ENCODE assay signal across 8 mouse cellular contexts in genomic region chr12:73053668-73054241, GRCm38 (mm10). TPM values are rescaled to one million over a fixed set of nuclear protein-coding genes. Genes with fewer than 3 reads are reported as not detected.
DNase-seq lines count a peak whose midpoint lies in the region; ATAC-seq and TF ChIP-seq lines count a peak whose summit lies in the region.

Gene Six1 (minus strand): TSS chr12:73053887.

- in situ Hi-C loops in ES-E14 (cut with MboI; ENCODE audit: low sequenced_read_pairs in 2 of 2, unreplicated experiment in 2 of 2) = no loop called here

- peaks cover 6% of the 10 kb centered on the region; the same call in 1 of the 2 replicates for H3K27me3 ChIP-seq in embryonic facial prominence, embryonic 11.5 days (ENCODE audit: control insufficient read depth, insufficient read depth, low read length)
- peaks cover 43% of the 10 kb centered on the region for H3K27me3 ChIP-seq in heart, embryonic 12.5 days (replicated peaks)
- peaks cover 73% of the 10 kb centered on the region for H3K27me3 ChIP-seq in kidney, embryonic 14.5 days (ENCODE audit: control insufficient read depth, insufficient read depth, low read length)

- peak; percentile 91 for DNase-seq in 416B (ENCODE audit: low read depth)
- peak; percentile 83 for DNase-seq in ES-E14 (ENCODE audit: low read depth, low spot score)
- peak; percentile 84 for DNase-seq in embryonic facial prominence, embryonic 11.5 days (ENCODE audit: low spot score)
- peak; percentile 91 for DNase-seq in lung, postnatal 10 days
- peak; percentile 36 for DNase-seq in ovary, postnatal 10 days (ENCODE audit: low spot score)
- no peak for DNase-seq in frontal cortex, postnatal 36 days (ENCODE audit: low spot score in 2 of 2)

- H3K9me3 ChIP-seq in ES-E14 (ENCODE audit: control insufficient read depth, insufficient read depth, low read depth, low read length) = no peaks in the 10 kb centered on the region
- no peaks in the 10 kb centered on the region for H3K9me3 ChIP-seq in embryonic facial prominence, embryonic 11.5 days (replicated peaks; ENCODE audit: control insufficient read depth, low read length)
- H3K9me3 ChIP-seq in heart, embryonic 12.5 days (replicated peaks) = no peaks in the 10 kb centered on the region
- no peaks in the 10 kb centered on the region for H3K9me3 ChIP-seq in kidney, embryonic 14.5 days (ENCODE audit: control insufficient read depth, low read length)

- peak; percentile 73 for ATAC-seq in embryonic facial prominence, embryonic 11.5 days (replicated peaks; ENCODE audit: insufficient number of reproducible peaks, low FRiP score, low TSS enrichment, low read depth)
- ATAC-seq in heart, embryonic 12.5 days (ENCODE audit: insufficient number of reproducible peaks, low FRiP score) = peak; percentile 92
- peak; percentile 93 for ATAC-seq in kidney, embryonic 14.5 days (ENCODE audit: low FRiP score, low TSS enrichment)

- H3K4me1 ChIP-seq in ES-E14 (ENCODE audit: control insufficient read depth in 2 of 2, insufficient read depth in 2 of 2, low read length in 2 of 2, poor library complexity in 1 of 2) = peaks cover 0 to 7% of the 10 kb centered on the region in 2 experiments; a peak in 1 of 4 replicates
- H3K4me1 ChIP-seq in embryonic facial prominence, embryonic 11.5 days (ENCODE audit: control insufficient read depth, insufficient read depth, low read length) = peaks cover 6% of the 10 kb centered on the region
- peaks cover 16% of the 10 kb centered on the region for H3K4me1 ChIP-seq in heart, embryonic 12.5 days (replicated peaks)
- no peaks in the 10 kb centered on the region for H3K4me1 ChIP-seq in kidney, embryonic 14.5 days (ENCODE audit: control insufficient read depth, insufficient read depth, low read length)

- H3K36me3 ChIP-seq in ES-E14 (ENCODE audit: control insufficient read depth, insufficient read depth, low read length, poor library complexity, severe bottlenecking) = no peaks in the 10 kb centered on the region
- no peaks in the 10 kb centered on the region for H3K36me3 ChIP-seq in embryonic facial prominence, embryonic 11.5 days (replicated peaks; ENCODE audit: control insufficient read depth, insufficient read depth, low read depth, low read length)
- H3K36me3 ChIP-seq in heart, embryonic 12.5 days = no peaks in the 10 kb centered on the region
- H3K36me3 ChIP-seq in kidney, embryonic 14.5 days (ENCODE audit: control insufficient read depth, insufficient read depth, low read length) = no peaks in the 10 kb centered on the region

- peak within 1 kb of the TSS; percentile 58 for H3K4me2 ChIP-seq in embryonic facial prominence, embryonic 11.5 days (ENCODE audit: low read depth, low read length)
- H3K4me2 ChIP-seq in heart, embryonic 12.5 days = peak within 1 kb of the TSS; percentile 92
- H3K4me2 ChIP-seq in kidney, embryonic 14.5 days (replicated peaks; ENCODE audit: low read depth, low read length) = peak within 1 kb of the TSS; percentile 86

- H3K27ac ChIP-seq in ES-E14 (ENCODE audit: insufficient read depth, low read depth, low read length, poor library complexity, severe bottlenecking) = no peak within 1 kb of the TSS; the same call in 1 of the 2 replicates
- peak within 1 kb of the TSS; percentile 89 for H3K27ac ChIP-seq in embryonic facial prominence, embryonic 11.5 days (replicated peaks; ENCODE audit: low read depth, low read length)
- no peak within 1 kb of the TSS for H3K27ac ChIP-seq in heart, embryonic 12.5 days (ENCODE audit: poor library complexity, severe bottlenecking)
- no peak within 1 kb of the TSS for H3K27ac ChIP-seq in kidney, embryonic 14.5 days (ENCODE audit: low read depth, low read length)

- peak within 1 kb of the TSS; percentile 76 to 80 for H3K4me3 ChIP-seq in ES-E14 (ENCODE audit: insufficient read depth in 1 of 2, low read depth in 1 of 2, low read length in 2 of 2, poor library complexity in 1 of 2, severe bottlenecking in 1 of 2)
- H3K4me3 ChIP-seq in embryonic facial prominence, embryonic 11.5 days (ENCODE audit: low read depth, low read length) = peak within 1 kb of the TSS; percentile 37
- peak within 1 kb of the TSS; percentile 63 for H3K4me3 ChIP-seq in heart, embryonic 12.5 days
- peak within 1 kb of the TSS; percentile 52 for H3K4me3 ChIP-seq in kidney, embryonic 14.5 days (ENCODE audit: low read length)

- peak within 1 kb of the TSS; percentile 70 for H3K9ac ChIP-seq in ES-E14 (ENCODE audit: insufficient read depth, low read depth, low read length, poor library complexity, severe bottlenecking)
- peak within 1 kb of the TSS; percentile 65 for H3K9ac ChIP-seq in embryonic facial prominence, embryonic 11.5 days (replicated peaks; ENCODE audit: low read length)
- H3K9ac ChIP-seq in heart, embryonic 12.5 days = peak within 1 kb of the TSS; percentile 69
- H3K9ac ChIP-seq in kidney, embryonic 14.5 days (ENCODE audit: low read depth, low read length) = peak within 1 kb of the TSS; percentile 44; the same call in 1 of the 2 replicates

- under 1% methylated on average over 42 of the region's 42 CpGs for WGBS in embryonic facial prominence, embryonic 11.5 days
- WGBS in heart, embryonic 12.5 days = under 1% methylated on average over 42 of the region's 42 CpGs
- WGBS in kidney, embryonic 14.5 days = under 1% methylated on average over 41 of the region's 42 CpGs

TF ChIP-seq in ES-E14, 5 proteins besides CTCF, POLR2A, EP300 and RAD21:
- no peak for TF ChIP-seq CHD2 (IDR thresholded peaks at IDR 0.05; ENCODE audit: low read depth, low read length)
- TF ChIP-seq HCFC1 (IDR thresholded peaks at IDR 0.05; ENCODE audit: borderline replicate concordance, insufficient read depth, low read length) = no peak
- TF ChIP-seq ZNF384 (IDR thresholded peaks at IDR 0.05; ENCODE audit: low read depth, low read length) = no peak
- TF ChIP-seq ZC3H11A (IDR thresholded peaks at IDR 0.05; ENCODE audit: borderline replicate concordance, low read depth, low read length) = no peak
- no peak for TF ChIP-seq MAFK (IDR thresholded peaks at IDR 0.05; ENCODE audit: insufficient read depth, low read depth, low read length)
TF ChIP-seq in ES-E14: peak in this region for 0.

RNA-seq across cellular contexts. Expression of gene Six1, which starts in this region (rescaled TPM):
- total RNA-seq in ES-E14 (2012; rRNA removed) = 2.2 and 2.9 TPM in 2 replicates
- polyA plus RNA-seq in embryonic facial prominence, embryonic 11.5 days (2014; fragmentation: Nextera tagmentation; extraction: Ambion mirVana) = 62.4 and 64.4 TPM in 2 replicates
- 0.45 and 0.67 TPM in 2 replicates for polyA plus RNA-seq in heart, embryonic 12.5 days (2016; fragmentation: Nextera tagmentation; extraction: Ambion mirVana)
- 0.12 and 0.16 TPM in 2 replicates for polyA plus RNA-seq in kidney, embryonic 14.5 days (2014; fragmentation: Nextera tagmentation; extraction: Ambion mirVana)

Comparison
In these comparisons a context has a peak if more than half of its experiments do, and no peak if none do; other contexts are left out.
1. RNA of gene Six1 (polyA plus RNA-seq): 62.4 to 64.4 TPM in embryonic facial prominence, embryonic 11.5 days; 0.45 to 0.67 TPM in heart, embryonic 12.5 days and 0.12 to 0.16 TPM in kidney, embryonic 14.5 days; every median in the first group is over 10 times any median in the second.
2. Peak in ATAC-seq, H3K4me3 ChIP-seq, H3K9ac ChIP-seq and H3K4me2 ChIP-seq in heart, embryonic 12.5 days; RNA of the gene not detected or under 1 TPM.
3. Peak in ATAC-seq, H3K4me3 ChIP-seq, H3K9ac ChIP-seq and H3K4me2 ChIP-seq in kidney, embryonic 14.5 days; RNA of the gene not detected or under 1 TPM.
4. DNase-seq: peak in 416B (single experiment), ES-E14 (single experiment), embryonic facial prominence, embryonic 11.5 days (single experiment), lung, postnatal 10 days (single experiment) and ovary, postnatal 10 days (single experiment); none in frontal cortex, postnatal 36 days (0 of 2).
5. Peak in every context shown above with its lines, with median percentiles within 50 percentile points of each other: H3K4me3 ChIP-seq, H3K9ac ChIP-seq, ATAC-seq and H3K4me2 ChIP-seq.